Comparison of ENCODE assay signal across 8 mouse cellular contexts in genomic region chr9:87739543-87740161, GRCm38 (mm10). TPM values are rescaled to one million over a fixed set of nuclear protein-coding genes. Genes with fewer than 3 reads are reported as not detected.
DNase-seq lines count a peak whose midpoint lies in the region; ATAC-seq lines count a peak whose summit lies in the region.

No protein-coding gene starts in this region.

- H3K9ac ChIP-seq in kidney, embryonic 14.5 days (ENCODE audit: low read depth, low read length), result no peak overlapping the region
- H3K9ac ChIP-seq in embryonic facial prominence, embryonic 12.5 days, result peak overlapping the region; percentile 5; the same call in 1 of the 2 replicates
- H3K9ac ChIP-seq in hindbrain, embryonic 12.5 days, result 0 out of 2 replicates have a peak overlapping the region, but pooled peaks have one; percentile 2

- peak overlapping the region; percentile 42 for H3K4me2 ChIP-seq in kidney, embryonic 14.5 days (replicated peaks; ENCODE audit: low read depth, low read length)
- peak overlapping the region; percentile 51 for H3K4me2 ChIP-seq in embryonic facial prominence, embryonic 12.5 days (replicated peaks)
- peak overlapping the region; percentile 44 for H3K4me2 ChIP-seq in hindbrain, embryonic 12.5 days (replicated peaks)

- no peaks in the 10 kb centered on the region for H3K36me3 ChIP-seq in kidney, embryonic 14.5 days (ENCODE audit: control insufficient read depth, insufficient read depth, low read length)
- H3K36me3 ChIP-seq in embryonic facial prominence, embryonic 12.5 days, result no peaks in the 10 kb centered on the region
- H3K36me3 ChIP-seq in hindbrain, embryonic 12.5 days, result no peaks in the 10 kb centered on the region

- H3K9me3 ChIP-seq in kidney, embryonic 14.5 days (ENCODE audit: control insufficient read depth, low read length), result no peaks in the 10 kb centered on the region
- no peaks in the 10 kb centered on the region for H3K9me3 ChIP-seq in embryonic facial prominence, embryonic 12.5 days
- H3K9me3 ChIP-seq in hindbrain, embryonic 12.5 days (replicated peaks), result no peaks in the 10 kb centered on the region

- no peak overlapping the region for H3K27ac ChIP-seq in kidney, embryonic 14.5 days (ENCODE audit: low read depth, low read length)
- no peak overlapping the region for H3K27ac ChIP-seq in embryonic facial prominence, embryonic 12.5 days
- H3K27ac ChIP-seq in hindbrain, embryonic 12.5 days, result no peak overlapping the region

- H3K4me1 ChIP-seq in kidney, embryonic 14.5 days (ENCODE audit: control insufficient read depth, insufficient read depth, low read length), result peaks cover 11% of the 10 kb centered on the region; the same call in 1 of the 2 replicates
- H3K4me1 ChIP-seq in embryonic facial prominence, embryonic 12.5 days, result peaks cover 24% of the 10 kb centered on the region; the same call in 1 of the 2 replicates
- H3K4me1 ChIP-seq in hindbrain, embryonic 12.5 days, result peaks cover 12% of the 10 kb centered on the region

- DNase-seq in kidney, postnatal 25 days, result no peak
- DNase-seq in neural tube, embryonic 10.5 days (ENCODE audit: extremely low spot score, low spot score), result peak; percentile 65
- DNase-seq in spleen, adult 12 weeks (ENCODE audit: low spot score), result no peak
- DNase-seq in layer of hippocampus, adult 9-10 months (ENCODE audit: low spot score), result no peak
- no peak for DNase-seq in urinary bladder, adult 2 months (ENCODE audit: low spot score)

- under 1% methylated on average over 41 of the region's 41 CpGs for WGBS in kidney, embryonic 14.5 days
- WGBS in embryonic facial prominence, embryonic 12.5 days, result under 1% methylated on average over 41 of the region's 41 CpGs
- 2% methylated on average over 41 of the region's 41 CpGs for WGBS in hindbrain, embryonic 12.5 days

- peaks cover 72% of the 10 kb centered on the region for H3K27me3 ChIP-seq in kidney, embryonic 14.5 days (ENCODE audit: control insufficient read depth, insufficient read depth, low read length)
- H3K27me3 ChIP-seq in embryonic facial prominence, embryonic 12.5 days, result peaks cover 62% of the 10 kb centered on the region
- H3K27me3 ChIP-seq in hindbrain, embryonic 12.5 days, result peaks cover 78% of the 10 kb centered on the region

- H3K4me3 ChIP-seq in kidney, embryonic 14.5 days (ENCODE audit: low read length), result peak overlapping the region; percentile 19
- peak overlapping the region; percentile 31 for H3K4me3 ChIP-seq in embryonic facial prominence, embryonic 12.5 days
- peak overlapping the region; percentile 20 for H3K4me3 ChIP-seq in hindbrain, embryonic 12.5 days

- ATAC-seq in kidney, embryonic 14.5 days (ENCODE audit: low FRiP score, low TSS enrichment), result peak; percentile 65
- ATAC-seq in embryonic facial prominence, embryonic 12.5 days (ENCODE audit: insufficient number of reproducible peaks, insufficient read depth, low FRiP score, low TSS enrichment), result peak; percentile 30; the same call in 1 of the 2 replicates
- ATAC-seq in hindbrain, embryonic 12.5 days (ENCODE audit: low FRiP score), result peak; percentile 31; the same call in 1 of the 2 replicates

RNA-seq across cellular contexts. Expression of gene Tbx18, which starts 8.6 kb away (rescaled TPM):
- 3.1 and 3.5 TPM in 2 replicates for polyA plus RNA-seq in kidney, embryonic 14.5 days (2014; fragmentation: Nextera tagmentation; extraction: Ambion mirVana)
- 8.8 and 10.0 TPM in 2 replicates for polyA plus RNA-seq in embryonic facial prominence, embryonic 12.5 days (2016; fragmentation: Nextera tagmentation; extraction: Ambion mirVana)
- polyA plus RNA-seq in hindbrain, embryonic 12.5 days (2016; fragmentation: Nextera tagmentation; extraction: Ambion mirVana), result 4.1 and 6.2 TPM in 2 replicates
- polyA plus RNA-seq in urinary bladder, adult 2 months (2012; rRNA removed), result 2.8 and 4.4 TPM in 2 replicates
